ENCODE assay signal across 8 mouse cellular contexts in the genomic region with DNA sequence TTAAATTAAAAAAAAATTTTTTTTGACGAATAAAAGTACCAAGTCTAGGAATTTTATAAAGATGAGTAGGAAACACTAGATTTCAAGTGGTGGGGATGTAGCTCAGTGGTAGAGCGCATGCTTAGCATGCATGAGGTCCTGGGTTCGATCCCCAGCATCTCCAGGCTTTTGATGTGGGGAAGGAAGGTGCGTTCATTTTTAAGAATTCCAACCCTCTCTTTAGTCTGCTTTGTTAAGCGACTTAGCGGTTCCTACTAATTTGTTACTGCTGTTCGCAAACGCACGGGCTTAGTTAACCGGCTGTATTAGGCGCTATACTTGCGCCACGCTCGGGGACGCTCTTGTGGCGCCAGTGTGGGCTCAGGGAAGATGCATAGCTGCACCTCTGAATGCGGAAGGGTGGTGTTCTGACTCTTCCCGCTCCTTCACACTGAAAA. TPM values are rescaled to one million over a fixed set of nuclear protein-coding genes. Genes with fewer than 3 reads are reported as not detected.
DNase-seq lines count a peak whose midpoint lies in the region; ATAC-seq lines count a peak whose summit lies in the region.

No protein-coding gene starts in this region.

- peak overlapping the region; percentile 65 for H3K9ac ChIP-seq in hindbrain, embryonic 13.5 days
- H3K9ac ChIP-seq in limb, embryonic 15.5 days, result no peak overlapping the region

- H3K4me3 ChIP-seq in hindbrain, embryonic 13.5 days, result peak overlapping the region; percentile 53
- H3K4me3 ChIP-seq in limb, embryonic 15.5 days, result peak overlapping the region; percentile 40

- under 1% methylated on average over 18 of the region's 18 CpGs for WGBS in hindbrain, embryonic 13.5 days
- under 1% methylated on average over 18 of the region's 18 CpGs for WGBS in limb, embryonic 15.5 days

- no peaks in the 10 kb centered on the region for H3K9me3 ChIP-seq in hindbrain, embryonic 13.5 days
- no peaks in the 10 kb centered on the region for H3K9me3 ChIP-seq in limb, embryonic 15.5 days

- no peaks in the 10 kb centered on the region for H3K36me3 ChIP-seq in hindbrain, embryonic 13.5 days
- H3K36me3 ChIP-seq in limb, embryonic 15.5 days, result no peaks in the 10 kb centered on the region

- H3K27me3 ChIP-seq in hindbrain, embryonic 13.5 days, result peaks cover 41% of the 10 kb centered on the region
- 0 out of 2 replicates have a peak, but pooled peaks cover 12% of the 10 kb centered on the region for H3K27me3 ChIP-seq in limb, embryonic 15.5 days

- H3K27ac ChIP-seq in hindbrain, embryonic 13.5 days, result peak overlapping the region; percentile 44; the same call in 1 of the 2 replicates
- H3K27ac ChIP-seq in limb, embryonic 15.5 days, result no peak overlapping the region

- peak; percentile 91 for ATAC-seq in hindbrain, embryonic 13.5 days (ENCODE audit: low FRiP score)
- ATAC-seq in limb, embryonic 15.5 days (ENCODE audit: insufficient number of reproducible peaks, low FRiP score, low TSS enrichment, low read depth), result no peak

- DNase-seq in heart, adult 11 months, result peak; percentile 40
- DNase-seq in heart, adult 9 months (ENCODE audit: low spot score in 2 of 2), result no peak
- DNase-seq in ZHBTc4 (ENCODE audit: low read depth, low spot score), result peak; percentile 86
- peak; percentile 89 for DNase-seq in embryo, embryonic 9.5 days (ENCODE audit: extremely low spot score)
- peak; percentile 84 for DNase-seq in retina, postnatal 1 day
- no peak for DNase-seq in spleen, postnatal 14 days (ENCODE audit: low spot score in 2 of 2)

- peaks cover 16% of the 10 kb centered on the region for H3K4me1 ChIP-seq in hindbrain, embryonic 13.5 days (replicated peaks)
- peaks cover 6% of the 10 kb centered on the region; the same call in 1 of the 2 replicates for H3K4me1 ChIP-seq in limb, embryonic 15.5 days

- peak overlapping the region; percentile 64 for H3K4me2 ChIP-seq in hindbrain, embryonic 13.5 days
- peak overlapping the region; percentile 48 for H3K4me2 ChIP-seq in limb, embryonic 15.5 days

RNA-seq across cellular contexts. Expression of a gene that starts 32.8 kb away (rescaled TPM):
- not detected in 2 replicates for polyA plus RNA-seq in hindbrain, embryonic 13.5 days (2015; fragmentation: Nextera tagmentation; extraction: Ambion mirVana)
- not detected in 2 replicates for polyA plus RNA-seq in limb, embryonic 15.5 days (2015; fragmentation: Nextera tagmentation; extraction: Ambion mirVana)

RNA-seq across cellular contexts. Expression of a gene that starts 52.2 kb away (rescaled TPM):
- polyA plus RNA-seq in hindbrain, embryonic 13.5 days (2015; fragmentation: Nextera tagmentation; extraction: Ambion mirVana), result not detected in 2 replicates
- polyA plus RNA-seq in limb, embryonic 15.5 days (2015; fragmentation: Nextera tagmentation; extraction: Ambion mirVana), result 0.23 TPM in 1 of 2 replicates, not detected in the other

Comparison
In these comparisons a context has a peak if more than half of its experiments do, and no peak if none do; other contexts are left out.
1. DNase-seq: peak in heart, adult 11 months (single experiment), ZHBTc4 (single experiment), embryo, embryonic 9.5 days (single experiment) and retina, postnatal 1 day (single experiment); none in heart, adult 9 months (0 of 2) and spleen, postnatal 14 days (0 of 2).